Mouse (Mus musculus): ENCODE measurements around the gene Fam25c. TPM values are rescaled to one million over a fixed set of nuclear protein-coding genes. Genes with fewer than 3 reads are reported as not detected.

Gene Fam25c
- total and polyA plus RNA-seq, 3 experiments = not detected

DNA sequence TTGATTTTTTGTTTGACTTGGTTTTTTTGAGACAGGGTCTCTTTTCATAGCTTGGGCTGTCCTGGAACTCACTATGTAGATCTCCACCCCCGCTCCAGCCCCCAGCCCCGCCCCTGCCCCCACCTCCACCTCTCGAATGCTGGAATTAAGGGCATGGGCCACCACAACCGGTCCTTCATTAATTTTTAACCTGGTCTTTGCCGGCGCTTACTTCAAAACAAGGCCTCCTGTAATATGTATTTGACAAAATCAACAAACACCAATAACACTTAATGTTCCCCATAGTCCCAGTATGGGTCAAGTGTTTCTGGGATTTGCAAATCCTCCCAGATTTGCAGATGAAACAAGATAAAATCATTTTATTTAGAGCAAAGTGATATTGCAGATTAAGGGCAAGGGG lies 5.0 kb upstream of the Fam25c start:
- in situ Hi-C loops (cut with MboI; ENCODE audit: low pct_ligation_motif_present, low pct_unique_long_range_greater_than_20kb, low sequenced_read_pairs) = no loop called here
- H3K9ac ChIP-seq (ENCODE audit: insufficient read depth, low read depth) = no peak overlapping the region
- H3K27ac ChIP-seq (ENCODE audit: insufficient read depth, low read depth) = no peak overlapping the region
- no peak overlapping the region for H3K4me2 ChIP-seq (ENCODE audit: insufficient read depth, low read depth, poor library complexity, severe bottlenecking)
- H3K4me3 ChIP-seq (replicated peaks in 1 of 3; ENCODE audit: low read depth in 2 of 3, low read length in 2 of 3, poor library complexity in 1 of 3) = no peak overlapping the region
- dilution Hi-C loops (cut with MboI; ENCODE audit: extremely low pct_ligation_motif_present, extremely low pct_unique_long_range_greater_than_20kb, low sequenced_read_pairs) = no loop called here
- DNase-seq (ENCODE audit: extremely low read depth) = no peak
- H3K27me3 ChIP-seq (replicated peaks) = no peaks in the 10 kb centered on the region
- H3K36me3 ChIP-seq (replicated peaks in 1 of 2; ENCODE audit: control insufficient read depth in 1 of 2, insufficient read depth in 1 of 2, low read length in 1 of 2) = no peaks in the 10 kb centered on the region
- H3K79me2 ChIP-seq (replicated peaks; ENCODE audit: control insufficient read depth, extremely low read depth, insufficient read depth, poor library complexity, severe bottlenecking) = no peaks in the 10 kb centered on the region
- peaks cover 13% of the 10 kb centered on the region for H3K9me3 ChIP-seq (replicated peaks; ENCODE audit: low read length)
- no peak for TF ChIP-seq MEF2A (IDR thresholded peaks at IDR 0.05; ENCODE audit: borderline replicate concordance, low read depth, low read length)
- TF ChIP-seq RAD21 (IDR thresholded peaks at IDR 0.05; ENCODE audit: low read depth, low read length) = no peak
- TF ChIP-seq MYC (IDR thresholded peaks at IDR 0.05; ENCODE audit: low read depth, low read length) = no peak
- TF ChIP-seq JUND (conservative IDR thresholded peaks at IDR 0.05; ENCODE audit: low read depth, low read length) = no peak
- no peak for TF ChIP-seq ZC3H11A (IDR thresholded peaks at IDR 0.05; ENCODE audit: low read depth, low read length)
- no peak for TF ChIP-seq CHD2 (IDR thresholded peaks at IDR 0.05; ENCODE audit: low read length)
- no peak for TF ChIP-seq ETS1 (conservative IDR thresholded peaks at IDR 0.05; ENCODE audit: low read depth, low read length)
- TF ChIP-seq ZMIZ1 (IDR thresholded peaks at IDR 0.05; ENCODE audit: low read depth, low read length) = no peak
- no peak for TF ChIP-seq NELFE (IDR thresholded peaks at IDR 0.05; ENCODE audit: low read depth, low read length)
- no peak for TF ChIP-seq PAX5 (IDR thresholded peaks at IDR 0.05; ENCODE audit: low read length)
- TF ChIP-seq MAFK (IDR thresholded peaks at IDR 0.05; ENCODE audit: insufficient replicate concordance, low read length) = no peak
- no peak for TF ChIP-seq MAZ (IDR thresholded peaks at IDR 0.05; ENCODE audit: low read depth, low read length)
- TF ChIP-seq TCF12 (IDR thresholded peaks at IDR 0.05; ENCODE audit: low read depth, low read length) = no peak
- no peak for TF ChIP-seq TBP (conservative IDR thresholded peaks at IDR 0.05; ENCODE audit: low read depth, low read length)
- no peak for TF ChIP-seq SMC3 (IDR thresholded peaks at IDR 0.05; ENCODE audit: low read depth, low read length)
- no peak for TF ChIP-seq RCOR1 (conservative IDR thresholded peaks at IDR 0.05; ENCODE audit: low read depth, low read length)
- no peak for TF ChIP-seq GABPA (IDR thresholded peaks at IDR 0.05; ENCODE audit: insufficient replicate concordance, low read depth, low read length)
- no peak for TF ChIP-seq ELF1 (IDR thresholded peaks at IDR 0.05; ENCODE audit: low read depth, low read length)
- 0 out of 4 replicates have a peak, but pooled peaks cover 0 to 3% of the 10 kb centered on the region in 2 experiments for H3K4me1 ChIP-seq (ENCODE audit: control insufficient read depth in 1 of 2, insufficient read depth in 2 of 2)

DNA sequence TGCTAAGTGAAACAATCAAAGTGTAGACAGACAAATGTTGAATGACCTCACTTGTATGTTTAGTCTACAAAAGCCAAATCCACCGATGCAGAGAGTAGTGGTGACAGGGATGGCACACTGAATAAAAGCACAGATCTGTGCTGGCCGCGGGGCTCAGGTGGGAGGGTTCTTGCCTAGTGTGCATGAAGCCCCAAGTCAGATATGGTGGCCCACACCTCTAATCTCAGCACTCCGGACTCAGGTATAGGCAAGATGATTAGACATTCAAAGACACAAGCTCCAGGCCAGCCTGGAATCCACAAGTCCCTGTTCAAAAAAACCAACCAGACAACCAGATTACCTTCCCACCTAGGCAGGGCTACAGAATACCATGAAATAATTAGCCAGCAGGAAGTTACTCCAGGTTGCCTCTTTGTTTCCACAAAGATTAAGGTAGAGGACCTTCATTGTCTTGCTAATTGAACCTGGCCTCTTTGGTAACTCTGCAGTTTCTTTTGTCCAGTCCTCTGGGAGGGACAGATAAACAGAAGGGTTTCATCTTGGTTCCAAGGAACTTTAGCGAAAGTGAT lies 4.5 kb upstream of the Fam25c start:
- H3K27me3 ChIP-seq (replicated peaks) = no peaks in the 10 kb centered on the region
- no peak overlapping the region for H3K4me2 ChIP-seq (ENCODE audit: insufficient read depth, low read depth, poor library complexity, severe bottlenecking)
- H3K27ac ChIP-seq (ENCODE audit: insufficient read depth, low read depth) = no peak overlapping the region
- H3K36me3 ChIP-seq (replicated peaks in 1 of 2; ENCODE audit: control insufficient read depth in 1 of 2, insufficient read depth in 1 of 2, low read length in 1 of 2) = no peaks in the 10 kb centered on the region
- H3K79me2 ChIP-seq (replicated peaks; ENCODE audit: control insufficient read depth, extremely low read depth, insufficient read depth, poor library complexity, severe bottlenecking) = no peaks in the 10 kb centered on the region
- 0 out of 4 replicates have a peak, but pooled peaks cover 0 to 3% of the 10 kb centered on the region in 2 experiments for H3K4me1 ChIP-seq (ENCODE audit: control insufficient read depth in 1 of 2, insufficient read depth in 2 of 2)
- TF ChIP-seq UBTF (IDR thresholded peaks at IDR 0.05; ENCODE audit: low read depth, low read length) (no peak), CHD1 (IDR thresholded peaks at IDR 0.05; ENCODE audit: low read depth, low read length) (no peak), RCOR1 (conservative IDR thresholded peaks at IDR 0.05; ENCODE audit: low read depth, low read length) (no peak)
- dilution Hi-C loops (cut with MboI; ENCODE audit: extremely low pct_ligation_motif_present, extremely low pct_unique_long_range_greater_than_20kb, low sequenced_read_pairs) (no loop called here), in situ Hi-C loops (cut with MboI; ENCODE audit: low pct_ligation_motif_present, low pct_unique_long_range_greater_than_20kb, low sequenced_read_pairs) (no loop called here)
- no peak for DNase-seq (ENCODE audit: extremely low read depth)
- H3K9me3 ChIP-seq (replicated peaks; ENCODE audit: low read length) = peaks cover 9% of the 10 kb centered on the region
- H3K9ac ChIP-seq (ENCODE audit: insufficient read depth, low read depth) = no peak overlapping the region
- H3K4me3 ChIP-seq (replicated peaks in 1 of 3; ENCODE audit: low read depth in 2 of 3, low read length in 2 of 3, poor library complexity in 1 of 3) = no peak overlapping the region
